Mouse (Mus musculus): ENCODE data around the gene Coro1a. TPM values are rescaled to one million over a fixed set of nuclear protein-coding genes. Genes with fewer than 3 reads are reported as not detected.

The Coro1a gene
- polyA plus RNA-seq, 1 experiment from 2014 or later: 14.6 TPM

DNA sequence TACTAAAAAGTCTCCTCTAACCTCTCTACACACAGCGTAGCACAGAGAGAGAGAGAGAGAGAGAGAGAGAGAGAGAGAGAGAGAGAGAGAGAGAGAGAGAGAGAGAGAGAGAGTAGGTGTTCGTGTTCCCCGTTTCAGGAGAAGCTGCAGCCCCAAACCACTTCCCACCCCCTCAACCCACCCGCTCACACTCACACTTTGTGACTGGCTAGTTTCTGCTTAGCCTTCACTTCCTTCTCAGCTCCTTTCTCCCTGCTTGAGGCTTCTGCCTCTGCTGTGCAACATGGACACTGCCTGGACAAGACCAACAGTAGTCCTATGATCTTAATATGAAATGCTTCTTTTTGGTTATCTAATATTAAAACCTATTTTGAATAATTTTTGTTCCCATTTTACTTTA is 2.7 kb upstream of the Coro1a start:
- 68% methylated on average over 4 of the region's 4 CpGs for WGBS
- H3K9ac ChIP-seq (ENCODE audit: low read depth, low read length): no peak overlapping the region
- no peak overlapping the region for H3K4me3 ChIP-seq (replicated peaks; ENCODE audit: low read depth, low read length)
- DNase-seq (ENCODE audit: low spot score) (no peak), ATAC-seq (replicated peaks; ENCODE audit: low FRiP score, low read depth) (no peak)
- no peak for TF ChIP-seq CTCF (IDR thresholded peaks at IDR 0.05; ENCODE audit: low read depth)
- no peaks in the 10 kb centered on the region for H3K36me3 ChIP-seq (ENCODE audit: insufficient read depth, low read length)
- no peaks in the 10 kb centered on the region for H3K9me3 ChIP-seq (replicated peaks; ENCODE audit: low read length)
- H3K27ac ChIP-seq: no peak overlapping the region
- no peaks in the 10 kb centered on the region for H3K27me3 ChIP-seq (ENCODE audit: insufficient read depth, low read length)
- H3K4me2 ChIP-seq (ENCODE audit: low read length): no peak overlapping the region
- H3K4me1 ChIP-seq (replicated peaks; ENCODE audit: insufficient read depth, low read length): no peaks in the 10 kb centered on the region

DNA sequence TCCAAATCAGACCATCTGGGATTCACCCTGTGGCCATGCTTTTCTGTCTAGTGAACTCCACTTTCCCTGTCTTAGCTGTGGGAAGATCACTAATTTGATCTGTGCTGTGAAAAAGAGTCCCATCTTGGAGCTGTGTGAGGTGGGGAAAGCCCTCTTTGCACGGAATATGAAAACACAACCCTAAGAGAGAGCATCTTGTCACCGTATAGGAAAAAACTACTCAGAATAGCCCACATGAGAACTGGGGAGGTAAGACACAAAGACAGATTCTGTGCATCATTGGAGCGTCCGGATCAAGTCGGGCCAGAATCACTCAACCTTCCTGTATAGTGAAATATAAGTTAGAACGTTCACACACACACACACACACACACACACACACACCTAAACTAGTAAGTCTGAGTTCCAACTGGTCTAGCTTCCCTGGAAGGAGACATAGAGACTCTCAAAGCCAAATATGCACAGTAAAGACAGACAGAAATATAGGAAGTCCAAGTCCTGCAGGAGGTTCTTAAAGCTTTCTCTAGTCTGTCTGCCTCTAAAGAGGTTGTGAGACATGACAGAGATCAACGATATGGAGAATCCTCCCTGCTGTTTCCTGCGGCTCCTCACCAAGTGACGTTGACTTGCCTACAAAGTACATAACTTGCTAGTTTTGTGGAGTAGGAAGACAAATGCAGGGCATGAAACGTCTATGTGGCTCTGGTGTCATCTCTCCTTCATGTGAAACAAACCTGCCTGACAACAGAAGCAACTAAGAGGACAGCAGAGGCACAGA is 777 bp upstream of the Coro1a start:
- Histone ChIP-seq H3K4me3 (replicated peaks; ENCODE audit: low read depth, low read length) (no peak overlapping the region), H3K27me3 (ENCODE audit: insufficient read depth, low read length) (no peaks in the 10 kb centered on the region; the same call in 1 of the 2 replicates), H3K4me2 (ENCODE audit: low read length) (no peak overlapping the region), H3K27ac (no peak overlapping the region), H3K4me1 (replicated peaks; ENCODE audit: insufficient read depth, low read length) (peaks cover 5% of the 10 kb centered on the region), H3K36me3 (ENCODE audit: insufficient read depth, low read length) (no peaks in the 10 kb centered on the region), H3K9ac (ENCODE audit: low read depth, low read length) (no peak overlapping the region), H3K9me3 (replicated peaks; ENCODE audit: low read length) (no peaks in the 10 kb centered on the region)
- ATAC-seq (replicated peaks; ENCODE audit: low FRiP score, low read depth): no peak
- TF ChIP-seq CTCF (IDR thresholded peaks at IDR 0.05; ENCODE audit: low read depth): no peak
- WGBS: 84% methylated on average over 10 of the region's 10 CpGs
- no peak for DNase-seq (ENCODE audit: low spot score)

DNA sequence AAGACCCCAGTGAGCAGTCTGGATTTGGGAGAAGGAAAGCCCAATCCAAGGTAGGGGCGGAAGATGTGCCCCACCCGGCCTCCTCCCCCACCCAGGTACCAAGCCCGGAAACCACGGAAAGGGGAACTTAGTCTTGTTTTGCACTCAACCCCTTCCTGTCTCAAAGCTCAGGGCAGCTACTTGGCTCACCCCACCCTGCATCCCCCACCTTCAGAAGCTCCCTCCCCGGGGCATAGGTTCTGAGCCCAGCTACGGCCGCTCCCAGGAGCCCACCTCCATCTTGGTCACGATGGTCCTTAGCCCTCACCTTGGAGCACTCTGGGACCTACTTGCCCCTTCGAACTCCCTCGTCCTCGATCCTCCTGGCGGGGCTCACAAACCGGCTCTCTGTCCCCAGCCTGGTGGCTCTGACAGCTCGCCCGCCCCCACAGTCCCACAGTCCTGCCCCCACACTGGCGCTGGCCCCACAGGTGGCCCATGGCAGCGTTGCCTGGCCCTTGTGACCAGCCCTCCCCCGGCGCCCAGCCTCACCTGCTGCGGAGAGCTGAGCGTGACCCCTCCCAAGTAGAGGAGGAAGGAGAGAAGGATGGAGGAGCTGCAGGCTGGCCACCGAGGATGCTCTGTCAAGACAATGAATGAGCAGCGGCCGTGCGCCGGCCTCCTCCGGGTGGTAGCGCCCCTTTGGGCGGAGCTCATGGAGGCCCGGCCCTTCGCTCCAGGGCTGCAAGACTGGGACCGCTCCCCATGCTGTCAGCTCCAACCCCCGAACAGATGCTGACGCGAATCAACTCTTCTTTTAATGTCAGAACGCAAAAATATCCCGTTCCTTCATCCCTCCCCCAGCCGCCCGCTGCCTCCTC is 3.2 kb downstream of the Coro1a start:
- ATAC-seq (replicated peaks; ENCODE audit: low FRiP score, low read depth) (peak; percentile 25; the same call in 1 of the 2 replicates), DNase-seq (ENCODE audit: low spot score) (peak; percentile 72)
- H3K36me3 ChIP-seq (ENCODE audit: insufficient read depth, low read length): no peaks in the 10 kb centered on the region
- H3K4me3 ChIP-seq (replicated peaks; ENCODE audit: low read depth, low read length): peak overlapping the region; percentile 35
- H3K9me3 ChIP-seq (replicated peaks; ENCODE audit: low read length): no peaks in the 10 kb centered on the region
- 2% methylated on average over 39 of the region's 39 CpGs for WGBS
- peak overlapping the region; percentile 67 for H3K4me2 ChIP-seq (ENCODE audit: low read length)
- no peaks in the 10 kb centered on the region; the same call in 1 of the 2 replicates for H3K27me3 ChIP-seq (ENCODE audit: insufficient read depth, low read length)
- 0 out of 2 replicates have a peak, but pooled peaks have one; percentile 15 for TF ChIP-seq CTCF (IDR thresholded peaks at IDR 0.05; ENCODE audit: low read depth)
- no peak overlapping the region for H3K27ac ChIP-seq
- peak overlapping the region; percentile 32; the same call in 1 of the 2 replicates for H3K9ac ChIP-seq (ENCODE audit: low read depth, low read length)
- H3K4me1 ChIP-seq (replicated peaks; ENCODE audit: insufficient read depth, low read length): peaks cover 9% of the 10 kb centered on the region

DNA sequence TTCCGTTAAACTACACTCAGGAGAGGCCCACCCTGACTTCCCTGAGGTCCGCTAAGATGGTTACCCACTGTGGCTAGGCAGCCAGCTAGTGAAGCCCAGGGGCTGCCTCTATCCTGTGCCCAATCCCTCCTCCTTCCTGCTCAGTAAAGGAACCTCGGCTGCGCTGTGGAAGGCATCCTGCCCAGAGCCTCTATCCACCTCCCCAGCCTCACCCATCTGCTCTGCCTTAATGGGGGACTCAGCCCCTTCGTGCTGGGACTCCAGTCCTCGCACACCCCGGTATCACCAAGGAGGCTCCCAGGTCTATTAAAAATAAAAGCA is 3.9 kb downstream of the Coro1a start:
- H3K4me3 ChIP-seq (replicated peaks; ENCODE audit: low read depth, low read length): no peak overlapping the region; the same call in 1 of the 2 replicates
- peak overlapping the region; percentile 67 for H3K4me2 ChIP-seq (ENCODE audit: low read length)
- 13% methylated on average over 7 of the region's 7 CpGs for WGBS
- no peak for TF ChIP-seq CTCF (IDR thresholded peaks at IDR 0.05; ENCODE audit: low read depth)
- no peak overlapping the region for H3K9ac ChIP-seq (ENCODE audit: low read depth, low read length)
- no peaks in the 10 kb centered on the region; the same call in 1 of the 2 replicates for H3K27me3 ChIP-seq (ENCODE audit: insufficient read depth, low read length)
- ATAC-seq (replicated peaks; ENCODE audit: low FRiP score, low read depth): no peak
- no peaks in the 10 kb centered on the region for H3K36me3 ChIP-seq (ENCODE audit: insufficient read depth, low read length)
- DNase-seq (ENCODE audit: low spot score): no peak
- H3K9me3 ChIP-seq (replicated peaks; ENCODE audit: low read length): no peaks in the 10 kb centered on the region
- no peak overlapping the region for H3K27ac ChIP-seq
- peaks cover 9% of the 10 kb centered on the region for H3K4me1 ChIP-seq (replicated peaks; ENCODE audit: insufficient read depth, low read length)

DNA sequence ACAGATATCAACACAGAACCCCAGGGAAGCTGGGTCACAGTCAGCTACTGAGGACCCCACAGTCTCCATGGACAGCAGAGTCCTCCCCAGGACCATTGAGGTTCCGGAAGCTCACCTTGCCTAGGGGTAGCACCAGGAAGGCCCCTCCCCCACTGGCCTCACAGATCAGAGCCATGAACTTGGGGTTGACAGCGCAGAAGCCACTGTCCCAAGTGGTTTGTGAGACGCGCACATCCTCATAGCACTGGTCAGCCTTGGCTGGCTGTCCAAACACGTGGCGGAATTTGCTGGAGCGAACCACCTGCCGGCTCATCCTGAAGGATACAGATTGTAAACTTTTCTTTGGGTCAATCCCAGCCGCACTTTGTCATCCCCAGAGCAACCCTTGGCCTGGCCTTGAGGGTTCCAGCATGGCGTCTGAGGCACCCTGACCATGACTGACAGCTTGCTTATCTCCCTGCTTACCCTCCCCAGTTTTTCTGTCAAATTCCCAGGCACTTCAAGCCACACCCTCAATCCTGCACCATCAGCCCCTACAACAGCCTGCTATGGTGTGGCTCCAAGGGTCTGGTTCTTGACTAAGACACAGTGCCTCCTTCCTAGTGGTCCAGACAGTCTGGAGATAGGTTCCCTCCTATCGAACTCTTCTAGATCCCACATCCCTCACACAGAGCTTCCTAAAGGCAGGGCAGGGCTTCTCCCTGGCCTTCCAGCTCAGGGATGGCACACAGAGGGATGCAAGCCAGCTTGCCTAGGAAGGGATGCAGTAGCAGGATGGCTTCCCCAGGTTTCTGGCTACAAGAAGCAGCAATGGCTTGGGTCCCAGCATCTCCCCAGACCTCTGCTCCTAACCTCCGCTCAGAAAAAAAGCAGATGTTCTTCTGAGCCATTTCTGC is 4.5 kb downstream of the Coro1a start:
- Histone ChIP-seq H3K9ac (ENCODE audit: low read depth, low read length) (no peak overlapping the region), H3K27ac (no peak overlapping the region), H3K27me3 (ENCODE audit: insufficient read depth, low read length) (no peaks in the 10 kb centered on the region; the same call in 1 of the 2 replicates), H3K36me3 (ENCODE audit: insufficient read depth, low read length) (no peaks in the 10 kb centered on the region), H3K4me2 (ENCODE audit: low read length) (0 out of 2 replicates have a peak overlapping the region, but pooled peaks have one; percentile 67), H3K4me1 (replicated peaks; ENCODE audit: insufficient read depth, low read length) (peaks cover 9% of the 10 kb centered on the region), H3K9me3 (replicated peaks; ENCODE audit: low read length) (no peaks in the 10 kb centered on the region), H3K4me3 (replicated peaks; ENCODE audit: low read depth, low read length) (no peak overlapping the region)
- no peak for DNase-seq (ENCODE audit: low spot score)
- 75% methylated on average over 12 of the region's 12 CpGs for WGBS
- no peak for TF ChIP-seq CTCF (IDR thresholded peaks at IDR 0.05; ENCODE audit: low read depth)
- ATAC-seq (replicated peaks; ENCODE audit: low FRiP score, low read depth): no peak

Measured in kidney, postnatal 0 days (tissue).